Mouse (Mus musculus) testis, adult 2 months (tissue): ENCODE measurements around the gene Slc24a3. TPM values are rescaled to one million over a fixed set of nuclear protein-coding genes. Genes with fewer than 3 reads are reported as not detected.

Source experiments
- H3K27ac ChIP-seq: fragments of 200-500 bp; 2 replicates; pipeline ENCODE4 v1.5.1; 2012; ENCODE audit warnings: low read depth, low read length; ENCODE audit not compliant: control insufficient read depth, insufficient read depth
- H3K27me3 ChIP-seq: fragments of 200-500 bp; 2 replicates; pipeline ENCODE4 v1.6.1; 2012; ENCODE audit warnings: mild to moderate bottlenecking, low read length, moderate library complexity; ENCODE audit not compliant: control insufficient read depth, insufficient read depth
- H3K36me3 ChIP-seq: fragments of 200-500 bp; 2 replicates; pipeline ENCODE4 v1.6.1; 2012; ENCODE audit warnings: mild to moderate bottlenecking, low read length; ENCODE audit not compliant: control insufficient read depth, insufficient read depth
- H3K4me1 ChIP-seq: fragments of 200-500 bp; 2 replicates; pipeline ENCODE4 v1.6.1; 2012; ENCODE audit warnings: low read length; ENCODE audit not compliant: control insufficient read depth, insufficient read depth
- H3K4me3 ChIP-seq: fragments of 200-500 bp; 2 replicates; pipeline ENCODE4 v1.5.1; 2012; ENCODE audit warnings: low read depth, mild to moderate bottlenecking, low read length, moderate library complexity, mixed read lengths; ENCODE audit not compliant: control insufficient read depth
- CTCF ChIP-seq: fragments of 200-500 bp; IDR thresholded peaks from 2 replicates; pipeline ENCODE4 v1.5.1; 2012; ENCODE audit warnings: low read depth, mild to moderate bottlenecking, inconsistent platforms, low read length, moderate library complexity; ENCODE audit not compliant: control insufficient read depth, insufficient read depth, insufficient replicate concordance
- POLR2A ChIP-seq: fragments of 200-500 bp; IDR thresholded peaks from 2 replicates; pipeline ENCODE4 v1.6.1; 2012; ENCODE audit warnings: low read depth, mild to moderate bottlenecking, inconsistent platforms, low read length, moderate library complexity; ENCODE audit not compliant: control insufficient read depth
- polyA plus RNA-seq: library from polyadenylated mRNA; depleted of rRNA; stranded (reverse); fragments of >200 nt; gene quantifications from 2 replicates; pipeline ENCODE4 v1.2.3, GENCODE M21; 2012

Gene Slc24a3
- polyA plus RNA-seq, 1 experiment: 9.3 TPM

DNA sequence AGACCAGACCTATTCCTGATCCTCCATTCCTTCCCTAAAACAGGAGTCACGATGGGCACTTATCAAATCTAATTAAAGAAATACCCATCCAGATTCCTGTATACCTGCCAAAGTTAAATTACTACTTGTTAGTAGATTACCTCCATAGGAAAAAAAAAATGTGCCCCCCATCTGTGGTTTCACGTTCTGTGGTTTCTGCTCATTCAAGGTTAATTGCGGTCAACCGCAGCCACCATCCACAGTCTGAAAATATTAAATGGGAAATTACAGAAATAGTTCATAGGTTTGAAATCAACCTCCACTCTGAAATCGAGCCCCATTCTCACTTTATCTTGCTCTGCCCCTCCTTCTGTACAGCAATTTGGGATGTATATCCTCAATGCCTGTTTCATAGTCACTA is 440.3 kb downstream of the Slc24a3 start:
- no peaks in the 10 kb centered on the region for H3K27me3 ChIP-seq
- TF ChIP-seq POLR2A: no peak
- TF ChIP-seq CTCF: no peak
- H3K27ac ChIP-seq: no peak overlapping the region
- H3K36me3 ChIP-seq: no peaks in the 10 kb centered on the region
- no peaks in the 10 kb centered on the region; the same call in 1 of the 2 replicates for H3K4me1 ChIP-seq
- no peak overlapping the region for H3K4me3 ChIP-seq

DNA sequence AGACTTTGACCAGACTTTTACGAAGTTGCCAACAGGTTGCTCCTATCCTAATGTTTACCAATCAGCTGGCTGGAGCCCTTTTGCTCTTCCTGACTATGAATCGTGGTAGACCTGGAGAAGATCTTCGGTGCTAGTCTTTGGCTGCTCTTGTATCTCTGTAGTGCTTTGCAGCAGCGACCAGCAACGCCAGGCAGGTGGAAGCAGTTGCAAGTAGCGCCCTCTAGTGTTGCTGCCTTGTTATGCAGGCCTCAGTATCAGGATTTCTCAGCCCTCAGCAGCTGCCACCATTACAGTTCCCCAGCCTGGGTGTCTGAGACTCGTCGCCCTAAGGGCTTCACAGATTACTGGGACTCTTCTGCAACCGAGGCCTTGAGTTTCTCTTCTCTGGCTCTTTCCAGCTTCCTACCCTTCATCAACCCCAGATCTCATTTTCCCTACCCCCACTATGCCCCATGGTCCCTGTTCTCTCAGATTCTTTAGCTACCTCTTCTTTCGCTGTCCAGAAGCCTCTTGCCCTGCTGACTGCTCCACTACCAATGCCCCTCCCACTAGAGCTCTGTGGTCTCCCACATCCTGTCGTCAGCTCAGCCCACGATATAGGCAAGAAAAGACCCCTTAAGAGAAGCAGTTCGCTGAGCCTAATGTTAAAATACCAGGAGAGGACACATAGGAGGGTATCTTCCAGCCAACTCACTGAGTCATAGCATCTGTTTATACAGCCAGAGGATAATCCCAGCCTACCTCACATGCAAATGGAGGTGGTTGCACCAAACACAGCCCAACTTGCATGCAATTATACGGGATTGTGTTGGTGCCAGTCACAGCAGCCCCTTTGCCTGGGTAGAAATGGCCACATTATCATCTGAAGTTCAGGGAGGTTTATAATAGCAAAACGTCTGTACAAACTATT is 443.5 kb downstream of the Slc24a3 start:
- no peak for TF ChIP-seq POLR2A
- peak; percentile 94 for TF ChIP-seq CTCF
- Histone ChIP-seq H3K27ac (no peak overlapping the region), H3K4me3 (no peak overlapping the region), H3K36me3 (no peaks in the 10 kb centered on the region), H3K27me3 (no peaks in the 10 kb centered on the region), H3K4me1 (no peaks in the 10 kb centered on the region; the same call in 1 of the 2 replicates)

DNA sequence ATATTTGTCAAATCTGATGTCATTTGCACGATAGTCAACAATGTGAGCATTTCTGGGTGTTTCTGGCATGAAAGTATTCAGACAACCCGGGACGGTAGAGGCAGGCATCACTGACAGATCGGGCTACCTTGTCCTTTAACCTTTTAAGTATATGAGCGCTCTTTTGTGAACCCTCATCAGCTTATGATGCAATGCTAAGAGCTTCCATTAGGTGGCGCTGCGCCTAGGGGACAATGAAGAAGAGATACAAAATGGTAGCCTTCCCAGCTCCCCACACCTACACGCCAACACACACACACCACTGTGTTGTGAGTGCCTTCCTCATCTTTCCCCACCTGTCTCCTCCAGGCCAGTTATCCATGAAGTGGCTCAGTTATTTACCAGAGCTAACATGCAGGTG is 445.4 kb downstream of the Slc24a3 start:
- Histone ChIP-seq H3K27ac (no peak overlapping the region), H3K4me1 (no peaks in the 10 kb centered on the region; the same call in 1 of the 2 replicates), H3K27me3 (no peaks in the 10 kb centered on the region), H3K36me3 (no peaks in the 10 kb centered on the region), H3K4me3 (no peak overlapping the region)
- TF ChIP-seq CTCF: peak; percentile 63; the same call in 1 of the 2 replicates
- no peak for TF ChIP-seq POLR2A

DNA sequence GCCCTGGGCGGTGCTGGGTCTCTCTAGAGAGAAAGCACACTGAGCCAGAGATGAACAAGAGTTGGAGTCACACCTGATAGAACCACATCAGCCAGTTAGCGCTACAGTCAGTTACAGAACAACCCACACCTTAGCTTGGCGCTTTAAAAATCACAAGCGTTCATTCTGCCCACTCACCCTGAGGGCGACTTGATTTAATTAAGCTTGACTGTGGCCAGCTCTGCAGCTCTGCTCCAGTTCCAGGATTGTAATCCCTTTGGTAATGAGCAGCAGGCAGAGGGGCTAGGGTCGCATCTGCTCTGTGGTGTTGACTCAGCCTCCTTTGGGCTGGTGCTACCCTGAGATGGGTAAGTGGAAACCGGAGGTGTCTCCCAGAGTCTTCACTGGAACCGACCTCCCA is 446.2 kb downstream of the Slc24a3 start:
- H3K4me1 ChIP-seq: no peaks in the 10 kb centered on the region; the same call in 1 of the 2 replicates
- H3K36me3 ChIP-seq: no peaks in the 10 kb centered on the region
- TF ChIP-seq POLR2A (no peak), CTCF (no peak)
- no peak overlapping the region for H3K4me3 ChIP-seq
- H3K27ac ChIP-seq: no peak overlapping the region
- H3K27me3 ChIP-seq: no peaks in the 10 kb centered on the region

DNA sequence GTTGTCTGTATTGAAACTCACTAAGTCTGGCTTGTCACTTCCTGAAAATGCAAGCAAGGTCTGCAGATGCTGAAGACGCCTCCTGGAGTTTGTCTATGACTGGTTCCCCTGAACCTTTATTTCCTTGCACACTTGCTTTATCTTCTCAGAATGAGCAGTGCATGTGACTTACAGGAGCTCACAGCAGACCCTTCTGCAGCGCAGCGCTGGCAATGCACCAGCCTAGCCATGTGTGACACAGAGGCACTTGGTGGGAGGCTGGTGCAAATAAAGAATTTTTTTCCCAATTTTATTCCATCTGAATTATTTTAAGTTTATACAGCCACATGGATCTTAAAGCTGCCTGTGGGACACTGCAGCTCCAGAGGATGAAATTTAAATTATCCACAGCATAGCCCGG is 452.1 kb downstream of the Slc24a3 start:
- no peaks in the 10 kb centered on the region for H3K36me3 ChIP-seq
- H3K4me1 ChIP-seq: no peaks in the 10 kb centered on the region
- TF ChIP-seq CTCF: no peak
- no peak for TF ChIP-seq POLR2A
- no peaks in the 10 kb centered on the region for H3K27me3 ChIP-seq
- H3K4me3 ChIP-seq: no peak overlapping the region
- no peak overlapping the region for H3K27ac ChIP-seq

DNA sequence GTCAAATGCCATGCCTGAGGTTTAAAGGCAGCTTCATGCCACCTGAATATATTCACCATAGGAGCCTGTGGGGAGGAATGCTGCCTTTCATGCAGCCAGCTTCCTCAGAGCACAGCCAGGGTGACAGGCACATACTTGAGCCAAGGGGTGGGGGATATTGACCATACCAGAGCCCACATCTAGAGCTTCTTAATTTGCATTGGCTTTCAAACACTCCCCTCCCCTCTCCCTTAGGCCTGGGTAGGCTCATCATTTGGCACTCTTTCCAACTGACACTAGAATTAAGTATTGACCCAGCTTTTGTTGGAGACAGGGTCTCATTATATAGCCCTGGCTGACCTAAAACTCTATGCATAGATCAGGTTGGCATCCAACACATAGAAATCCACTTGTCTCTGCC is 453.2 kb downstream of the Slc24a3 start:
- no peak overlapping the region for H3K4me3 ChIP-seq
- TF ChIP-seq CTCF (no peak), POLR2A (no peak)
- H3K27me3 ChIP-seq: no peaks in the 10 kb centered on the region
- no peaks in the 10 kb centered on the region for H3K36me3 ChIP-seq
- H3K4me1 ChIP-seq: no peaks in the 10 kb centered on the region
- H3K27ac ChIP-seq: no peak overlapping the region

DNA sequence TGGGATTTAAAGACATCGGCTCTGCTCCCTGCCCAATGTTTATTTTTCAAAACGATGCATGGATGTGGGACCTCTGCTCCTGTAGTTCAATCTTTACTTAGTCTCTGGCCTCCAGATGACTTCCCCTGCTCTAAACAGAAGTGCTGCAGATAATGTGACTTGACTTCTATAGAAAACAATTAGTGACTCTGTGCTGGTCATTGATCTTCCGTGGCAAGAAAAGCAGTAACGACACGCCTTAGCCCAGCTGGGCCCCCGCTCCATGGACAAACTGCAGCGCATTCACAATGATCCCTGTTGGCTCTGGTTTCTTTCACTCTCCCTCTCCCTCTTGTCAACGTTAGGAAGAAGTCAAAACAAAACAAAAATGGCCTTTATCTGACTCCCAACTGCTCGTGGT is 453.6 kb downstream of the Slc24a3 start:
- no peak overlapping the region for H3K27ac ChIP-seq
- H3K27me3 ChIP-seq: no peaks in the 10 kb centered on the region

More for the DNA sequence above, 453.6 kb downstream of the Slc24a3 start:
- Histone ChIP-seq H3K4me1 (no peaks in the 10 kb centered on the region), H3K4me3 (no peak overlapping the region), H3K36me3 (no peaks in the 10 kb centered on the region)
- TF ChIP-seq CTCF: no peak
- no peak for TF ChIP-seq POLR2A
